Mouse (Mus musculus) myocyte (in vitro differentiated cells): ENCODE data around the gene Dnajc15.

Experiments used
- MAX ChIP-seq: IDR thresholded peaks from one replicate; pipeline ENCODE4 v1.6.1; 2011; ENCODE audit warnings: low read depth, mild to moderate bottlenecking, control low read depth
- MYOG ChIP-seq, 3 experiments: IDR thresholded peaks; one replicate each; pipeline ENCODE4 v1.6.1; 2011; ENCODE audit warnings: control low read depth in 2 of 3, low read depth in 2 of 3, mild to moderate bottlenecking in 2 of 3; ENCODE audit not compliant: insufficient read length in 2 of 3, control insufficient read depth in 1 of 3, insufficient read depth in 1 of 3
- POLR2A ChIP-seq: IDR thresholded peaks from one replicate; pipeline ENCODE4 v1.6.1; 2011; ENCODE audit warnings: low read depth, mild to moderate bottlenecking, control low read depth, moderate library complexity; ENCODE audit not compliant: insufficient read length
- POLR2AphosphoS2 ChIP-seq: IDR thresholded peaks from one replicate; pipeline ENCODE4 v1.6.1; 2011; ENCODE audit warnings: low read depth, control low read depth; ENCODE audit not compliant: insufficient read length
- REST ChIP-seq: IDR thresholded peaks from one replicate; pipeline ENCODE4 v1.6.1; 2011; ENCODE audit warnings: mild to moderate bottlenecking, control low read depth, moderate library complexity; ENCODE audit not compliant: insufficient read depth, insufficient read length
- SRF ChIP-seq: IDR thresholded peaks from one replicate; pipeline ENCODE4 v1.6.1; 2011; ENCODE audit warnings: low read depth; ENCODE audit not compliant: control insufficient read depth, insufficient read length
- TCF12 ChIP-seq: IDR thresholded peaks from one replicate; pipeline ENCODE4 v1.6.1; 2011; ENCODE audit warnings: mild to moderate bottlenecking, control low read depth; ENCODE audit not compliant: poor library complexity, insufficient read depth, severe bottlenecking
- USF1 ChIP-seq: IDR thresholded peaks from one replicate; pipeline ENCODE4 v1.6.1; 2011; ENCODE audit warnings: low read depth, mild to moderate bottlenecking, control low read depth, moderate library complexity

GRCm38 (mm10) chr14:77906586-77906985 lies 31.7 kb upstream of the Dnajc15 start:
- TF ChIP-seq TCF12: no peak
- TF ChIP-seq POLR2A: no peak
- TF ChIP-seq USF1: no peak
- no peak for TF ChIP-seq MYOG (IDR thresholded peaks at IDR 0.05; ENCODE audit: control insufficient read depth in 1 of 3, insufficient read depth in 1 of 3, insufficient read length in 2 of 3, low read depth in 2 of 3)
- TF ChIP-seq MAX: no peak
- TF ChIP-seq POLR2AphosphoS2: no peak
- no peak for TF ChIP-seq SRF
- TF ChIP-seq REST: no peak
